In genomic region chr17:43676241-43676640, GRCm38 (mm10) we compare ENCODE assay signal across 25 mouse cellular contexts. TPM values are rescaled to one million over a fixed set of nuclear protein-coding genes. Genes with fewer than 3 reads are reported as not detected.
DNase-seq lines count a peak whose midpoint lies in the region; ATAC-seq and TF ChIP-seq lines count a peak whose summit lies in the region.
"Had no signal": no experiment of that assay in that cellular context is flagged by ENCODE, and none has a peak within 500 bp of the region (broad histone marks: within the 10 kb centered on the region; RNA-seq: fewer than 3 reads in every experiment).

No protein-coding gene starts in this region.

- peak; percentile 39 for TF ChIP-seq CTCF in heart, adult 2 months (IDR thresholded peaks at IDR 0.05)
- TF ChIP-seq CTCF in liver, postnatal 0 days (IDR thresholded peaks at IDR 0.05; ENCODE audit: low read depth): peak; percentile 36; the same call in 1 of the 2 replicates

- no peak overlapping the region for H3K4me3 ChIP-seq in heart, adult 2 months
- H3K4me3 ChIP-seq in liver, postnatal 0 days (ENCODE audit: low read depth, low read length): no peak overlapping the region
- H3K4me3 ChIP-seq in liver, embryonic 11.5 days (ENCODE audit: low read depth, low read length): no peak overlapping the region
- H3K4me3 ChIP-seq: forebrain, embryonic 15.5 days; hindbrain, embryonic 12.5 days; kidney, embryonic 15.5 days; limb, embryonic 15.5 days; megakaryocyte, embryonic 14.5 days had no signal

- no peaks in the 10 kb centered on the region for H3K79me2 ChIP-seq in heart, adult 2 months (replicated peaks; ENCODE audit: control insufficient read depth, insufficient read depth, low read length)

- intact Hi-C loops in heart, adult 2 months (cut with DNase I): no loop called here

- H3K9ac ChIP-seq in heart, adult 2 months (ENCODE audit: low read depth, low read length): no peak overlapping the region
- no peak overlapping the region for H3K9ac ChIP-seq in liver, postnatal 0 days (replicated peaks)
- no peak overlapping the region for H3K9ac ChIP-seq in liver, embryonic 11.5 days (ENCODE audit: low read depth, low read length)
- H3K9ac ChIP-seq: forebrain, embryonic 15.5 days; hindbrain, embryonic 12.5 days; kidney, embryonic 15.5 days; limb, embryonic 15.5 days had no signal

- H3K4me2 ChIP-seq in liver, postnatal 0 days (ENCODE audit: low read depth, low read length): no peak overlapping the region
- no peak overlapping the region for H3K4me2 ChIP-seq in liver, embryonic 11.5 days
- H3K4me2 ChIP-seq: forebrain, embryonic 15.5 days; heart, embryonic 11.5 days; hindbrain, embryonic 12.5 days; kidney, embryonic 15.5 days; limb, embryonic 15.5 days had no signal

- no peak for TF ChIP-seq POLR2A in heart, adult 2 months (IDR thresholded peaks at IDR 0.05; ENCODE audit: insufficient read depth, low read depth, low read length)

- WGBS in heart, adult 2 months: 100% methylated on average over 1 of the region's 1 CpGs
- 81% methylated on average over 1 of the region's 1 CpGs for WGBS in liver, postnatal 0 days (ENCODE audit: insufficient replicate concordance)
- WGBS in liver, embryonic 11.5 days: 76% methylated on average over 1 of the region's 1 CpGs

- no peak for TF ChIP-seq EP300 in heart, adult 2 months (IDR thresholded peaks at IDR 0.05; ENCODE audit: insufficient read depth, low read depth, low read length)
- no peak for TF ChIP-seq EP300 in liver, postnatal 0 days (IDR thresholded peaks at IDR 0.05; ENCODE audit: low read depth)

- H3K9me3 ChIP-seq in liver, postnatal 0 days (ENCODE audit: low read length): no peaks in the 10 kb centered on the region
- no peaks in the 10 kb centered on the region for H3K9me3 ChIP-seq in liver, embryonic 11.5 days (ENCODE audit: control insufficient read depth, low read length)
- H3K9me3 ChIP-seq: forebrain, embryonic 15.5 days; hindbrain, embryonic 12.5 days; kidney, embryonic 15.5 days; limb, embryonic 15.5 days; megakaryocyte, embryonic 14.5 days had no signal

- no peak for DNase-seq in heart, adult 2 months
- DNase-seq in heart, postnatal 4 days: no peak
- no peak for DNase-seq in liver, postnatal 0 days
- DNase-seq in liver, embryonic 11.5 days (ENCODE audit: low spot score): no peak
- DNase-seq in B cell, adult 2 months: peak; percentile 7 to 12
- DNase-seq in urinary bladder, adult 2 months (ENCODE audit: low spot score): no peak
- DNase-seq: cerebellum, adult 18-20 months; cerebellum, postnatal 25 days; embryo, embryonic 11 days; heart, postnatal 10 days; layer of hippocampus, postnatal 36 days; lung, postnatal 14 days; right cerebral cortex, postnatal 4 days; thymus, postnatal 14 days had no signal

- H3K27ac ChIP-seq in heart, adult 2 months: no peak overlapping the region
- no peak overlapping the region for H3K27ac ChIP-seq in liver, postnatal 0 days (ENCODE audit: low read depth)
- H3K27ac ChIP-seq in liver, embryonic 11.5 days (ENCODE audit: low read depth, low read length): no peak overlapping the region
- H3K27ac ChIP-seq: forebrain, embryonic 15.5 days; hindbrain, embryonic 12.5 days; kidney, embryonic 15.5 days; limb, embryonic 15.5 days had no signal

- ATAC-seq in liver, postnatal 0 days: no peak
- no peak for ATAC-seq in liver, embryonic 11.5 days (replicated peaks; ENCODE audit: low FRiP score)
- ATAC-seq in neutrophil, adult 5-6 weeks (ENCODE audit: extremely low read depth, insufficient number of reproducible peaks, low FRiP score, poor library complexity, severe bottlenecking): peak; percentile 33; the same call in 1 of the 2 replicates
- ATAC-seq: forebrain, embryonic 15.5 days had no signal

- H3K27me3 ChIP-seq in heart, adult 2 months (ENCODE audit: control insufficient read depth, insufficient read depth, low read length): no peaks in the 10 kb centered on the region
- H3K27me3 ChIP-seq in liver, postnatal 0 days (ENCODE audit: insufficient read depth, low read length): no peaks in the 10 kb centered on the region
- no peaks in the 10 kb centered on the region for H3K27me3 ChIP-seq in liver, embryonic 11.5 days (replicated peaks; ENCODE audit: control insufficient read depth, insufficient read depth, low read length)
- H3K27me3 ChIP-seq: forebrain, embryonic 15.5 days; hindbrain, embryonic 12.5 days; kidney, embryonic 15.5 days; limb, embryonic 15.5 days; megakaryocyte, embryonic 14.5 days had no signal

- no peaks in the 10 kb centered on the region for H3K36me3 ChIP-seq in heart, adult 2 months (ENCODE audit: control insufficient read depth, insufficient read depth, low read length)
- H3K36me3 ChIP-seq in liver, postnatal 0 days (replicated peaks; ENCODE audit: insufficient read depth, low read length): peaks cover 9% of the 10 kb centered on the region; the same call in 1 of the 2 replicates
- no peaks in the 10 kb centered on the region for H3K36me3 ChIP-seq in liver, embryonic 11.5 days (ENCODE audit: control insufficient read depth, insufficient read depth, low read length)
- H3K36me3 ChIP-seq: forebrain, embryonic 15.5 days; G1E had no signal

- H3K4me1 ChIP-seq in heart, adult 2 months (ENCODE audit: control insufficient read depth, insufficient read depth, low read length): peaks cover 2% of the 10 kb centered on the region
- H3K4me1 ChIP-seq in liver, postnatal 0 days (ENCODE audit: insufficient read depth): peaks cover 23% of the 10 kb centered on the region
- H3K4me1 ChIP-seq in liver, embryonic 11.5 days (replicated peaks; ENCODE audit: control insufficient read depth, insufficient read depth, low read length): no peaks in the 10 kb centered on the region
- H3K4me1 ChIP-seq: forebrain, embryonic 15.5 days; hindbrain, embryonic 12.5 days; limb, embryonic 15.5 days; megakaryocyte, embryonic 14.5 days had no signal

RNA-seq across cellular contexts. Expression of gene Cyp39a1, which starts 9.0 kb away (rescaled TPM):
- 1 to 10 TPM; 3.5 to 4.9 TPM for total RNA-seq in heart, adult 2 months (2021)
- 2.1 and 5.0 TPM in 2 replicates for polyA plus RNA-seq in heart, adult 2 months (2012; rRNA removed)
- 10 to 100 TPM; 17.4 to 18.9 TPM for total RNA-seq in heart, postnatal 4 days (2021)
- 70.6 and 74.6 TPM in 2 replicates for polyA plus RNA-seq in liver, postnatal 0 days (2015; fragmentation: Nextera tagmentation; extraction: Ambion mirVana)
- polyA plus RNA-seq in liver, embryonic 11.5 days (2014; fragmentation: Nextera tagmentation; extraction: Ambion mirVana): 4.1 and 4.2 TPM in 2 replicates
- 4.7 and 8.6 TPM in 2 replicates for total RNA-seq in neutrophil, adult 5-6 weeks (2017)
- polyA plus RNA-seq in urinary bladder, adult 2 months (2012; rRNA removed): 9.9 and 10.5 TPM in 2 replicates
- total RNA-seq: G1E had no signal
- polyA plus RNA-seq: G1E had no signal

RNA-seq across cellular contexts. Expression of gene Slc25a27, which starts 9.2 kb away (rescaled TPM):
- 1 to 10 TPM; 2.2 to 2.3 TPM for total RNA-seq in heart, adult 2 months (2021)
- polyA plus RNA-seq in heart, adult 2 months (2012; rRNA removed): 3.2 and 4.9 TPM in 2 replicates
- 1 to 10 TPM; 2.5 to 3.2 TPM for total RNA-seq in heart, postnatal 4 days (2021)
- 1.5 and 1.8 TPM in 2 replicates for polyA plus RNA-seq in liver, postnatal 0 days (2015; fragmentation: Nextera tagmentation; extraction: Ambion mirVana)
- 4.4 and 6.0 TPM in 2 replicates for polyA plus RNA-seq in liver, embryonic 11.5 days (2014; fragmentation: Nextera tagmentation; extraction: Ambion mirVana)
- total RNA-seq in neutrophil, adult 5-6 weeks (2017): 7.9 and 9.6 TPM in 2 replicates
- polyA plus RNA-seq in urinary bladder, adult 2 months (2012; rRNA removed): 11.2 and 12.3 TPM in 2 replicates
- polyA plus RNA-seq: G1E had no signal

RNA-seq across cellular contexts. Expression of gene Tdrd6, which starts 46.1 kb away (rescaled TPM):
- not detected for total RNA-seq in heart, adult 2 months (2021)
- polyA plus RNA-seq in heart, adult 2 months (2012; rRNA removed): 0.02 and 0.03 TPM in 2 replicates
- under 1 TPM; 0.05 to 0.29 TPM for total RNA-seq in heart, postnatal 4 days (2021)
- polyA plus RNA-seq in liver, postnatal 0 days (2015; fragmentation: Nextera tagmentation; extraction: Ambion mirVana): not detected in 2 replicates
- polyA plus RNA-seq in liver, embryonic 11.5 days (2014; fragmentation: Nextera tagmentation; extraction: Ambion mirVana): 0.15 TPM in 1 of 2 replicates, not detected in the other
- 0.12 TPM in 1 of 2 replicates, not detected in the other for total RNA-seq in neutrophil, adult 5-6 weeks (2017)
- 0.14 and 0.38 TPM in 2 replicates for polyA plus RNA-seq in urinary bladder, adult 2 months (2012; rRNA removed)
- total RNA-seq: adrenal gland, adult 18-20 months; monocyte, adult 5-6 weeks had no signal
- polyA plus RNA-seq: C2C12, G1E had no signal

Comparison
In these comparisons a context has a peak if more than half of its experiments do, and no peak if none do; other contexts are left out.
1. DNase-seq: peak in B cell, adult 2 months (2 of 2); none in heart, adult 2 months (0 of 2), heart, postnatal 4 days (single experiment), liver, postnatal 0 days (single experiment), liver, embryonic 11.5 days (single experiment) and urinary bladder, adult 2 months (single experiment).